Mouse (Mus musculus) embryonic fibroblast, embryonic 13.5 days (primary cell): ENCODE data around the gene Pxylp1.

Source experiments
- CTCF ChIP-seq: IDR thresholded peaks from 2 replicates; pipeline ENCODE4 v1.5.1; 2011; ENCODE audit warnings: mild to moderate bottlenecking, control low read depth, low read length, moderate library complexity, borderline replicate concordance; ENCODE audit not compliant: insufficient read depth
- POLR2A ChIP-seq: IDR thresholded peaks from 2 replicates; pipeline ENCODE4 v1.6.1; 2011; ENCODE audit warnings: low read depth, mild to moderate bottlenecking, control low read depth, low read length, moderate library complexity

DNA sequence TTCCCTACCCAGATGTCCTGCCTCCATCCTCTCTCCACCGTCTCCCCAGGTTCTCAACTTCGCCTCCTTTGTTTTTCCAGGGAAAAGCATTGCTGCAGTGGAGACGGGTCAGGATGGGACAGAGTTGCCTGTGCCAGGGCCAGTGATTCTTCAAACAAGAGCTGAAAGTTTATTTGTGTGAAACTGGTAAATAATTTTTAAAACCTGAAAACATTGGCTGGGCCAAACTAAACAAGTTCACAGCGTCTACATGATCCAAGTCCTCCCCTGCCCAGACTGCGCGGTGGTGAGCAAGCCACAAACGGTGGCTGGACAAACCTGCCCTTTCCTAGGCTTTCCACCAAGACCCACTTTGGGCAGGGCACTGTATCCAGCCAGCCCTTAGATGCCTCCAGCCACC is 41.4 kb downstream of the Pxylp1 start:
- TF ChIP-seq CTCF (no peak), POLR2A (no peak)
